Mouse (Mus musculus) right cerebral cortex, postnatal 25 days (tissue): ENCODE results near the gene Ap2a2.
"Not testable (repeated sequence)": the region's sequence is repeated elsewhere in the genome, so short reads cannot be mapped to it uniquely, and the experiment has no call there.

Experiments used
- DNase-seq: peaks from one replicate; pipeline ENCODE4 v3.0.0; 2022

The Ap2a2 gene

GRCm38 (mm10) chr7:141560471-141560870, 1.5 kb upstream of the Ap2a2 start:
- DNase-seq: no peak

GRCm38 (mm10) chr7:141562421-141562851, 463 bp downstream of the Ap2a2 start:
- DNase-seq: no peak

- DNase-seq: peak; percentile 42
Observed at GRCm38 (mm10) chr7:141562852-141563427, 967 bp downstream of the Ap2a2 start.

GRCm38 (mm10) chr7:141564561-141564960, 2.6 kb downstream of the Ap2a2 start:
- no peak for DNase-seq

GRCm38 (mm10) chr7:141566587-141566986, 4.6 kb downstream of the Ap2a2 start:
- no peak for DNase-seq

- DNase-seq: no peak
Observed at GRCm38 (mm10) chr7:141569283-141569803, 7.4 kb downstream of the Ap2a2 start.

- DNase-seq: no peak
Observed at GRCm38 (mm10) chr7:141569916-141570315, 7.9 kb downstream of the Ap2a2 start.

- DNase-seq: no peak
Observed at GRCm38 (mm10) chr7:141570625-141571295, 8.8 kb downstream of the Ap2a2 start.

- no peak for DNase-seq
Observed at GRCm38 (mm10) chr7:141574041-141574440, 12.1 kb downstream of the Ap2a2 start.

- DNase-seq: no peak
Observed at GRCm38 (mm10) chr7:141575481-141575880, 13.5 kb downstream of the Ap2a2 start.

GRCm38 (mm10) chr7:141577801-141578200, 15.8 kb downstream of the Ap2a2 start:
- no peak for DNase-seq

- DNase-seq: no peak
Observed at GRCm38 (mm10) chr7:141578511-141578910, 16.5 kb downstream of the Ap2a2 start.

GRCm38 (mm10) chr7:141578943-141579342, 17.0 kb downstream of the Ap2a2 start:
- no peak for DNase-seq

GRCm38 (mm10) chr7:141581323-141581722, 19.4 kb downstream of the Ap2a2 start:
- DNase-seq: no peak

GRCm38 (mm10) chr7:141584048-141584841, 22.3 kb downstream of the Ap2a2 start:
- no peak for DNase-seq

GRCm38 (mm10) chr7:141585288-141585687, 23.3 kb downstream of the Ap2a2 start:
- no peak for DNase-seq

GRCm38 (mm10) chr7:141585881-141586280, 23.9 kb downstream of the Ap2a2 start:
- DNase-seq: no peak

- DNase-seq: no peak
Observed at GRCm38 (mm10) chr7:141588890-141589289, 26.9 kb downstream of the Ap2a2 start.

- DNase-seq: not testable (repeated sequence)
Observed at GRCm38 (mm10) chr7:141590249-141590648, 28.3 kb downstream of the Ap2a2 start.

- DNase-seq: no peak
Observed at GRCm38 (mm10) chr7:141590959-141591358, 29.0 kb downstream of the Ap2a2 start.

- DNase-seq: no peak
Observed at GRCm38 (mm10) chr7:141592096-141592495, 30.1 kb downstream of the Ap2a2 start.

- no peak for DNase-seq
Observed at GRCm38 (mm10) chr7:141593056-141593455, 31.1 kb downstream of the Ap2a2 start.

- no peak for DNase-seq
Observed at GRCm38 (mm10) chr7:141596971-141597370, 35.0 kb downstream of the Ap2a2 start.

GRCm38 (mm10) chr7:141597563-141597962, 35.6 kb downstream of the Ap2a2 start:
- DNase-seq: no peak
